Mouse (Mus musculus): ENCODE measurements around the gene Arsj.

GRCm38 (mm10) chr3:126373721-126374120 lies 10.2 kb downstream of the Arsj start:
- TF ChIP-seq CTCF (IDR thresholded peaks at IDR 0.05; ENCODE audit: extremely low read depth, insufficient read length, insufficient replicate concordance, low read depth, low read length) (no peak), POLR2A (IDR thresholded peaks at IDR 0.05; ENCODE audit: low read depth, low read length) (no peak)

Measured in small intestine, adult 2 months (tissue).